ENCODE assay signal across 8 mouse cellular contexts in the genomic region with DNA sequence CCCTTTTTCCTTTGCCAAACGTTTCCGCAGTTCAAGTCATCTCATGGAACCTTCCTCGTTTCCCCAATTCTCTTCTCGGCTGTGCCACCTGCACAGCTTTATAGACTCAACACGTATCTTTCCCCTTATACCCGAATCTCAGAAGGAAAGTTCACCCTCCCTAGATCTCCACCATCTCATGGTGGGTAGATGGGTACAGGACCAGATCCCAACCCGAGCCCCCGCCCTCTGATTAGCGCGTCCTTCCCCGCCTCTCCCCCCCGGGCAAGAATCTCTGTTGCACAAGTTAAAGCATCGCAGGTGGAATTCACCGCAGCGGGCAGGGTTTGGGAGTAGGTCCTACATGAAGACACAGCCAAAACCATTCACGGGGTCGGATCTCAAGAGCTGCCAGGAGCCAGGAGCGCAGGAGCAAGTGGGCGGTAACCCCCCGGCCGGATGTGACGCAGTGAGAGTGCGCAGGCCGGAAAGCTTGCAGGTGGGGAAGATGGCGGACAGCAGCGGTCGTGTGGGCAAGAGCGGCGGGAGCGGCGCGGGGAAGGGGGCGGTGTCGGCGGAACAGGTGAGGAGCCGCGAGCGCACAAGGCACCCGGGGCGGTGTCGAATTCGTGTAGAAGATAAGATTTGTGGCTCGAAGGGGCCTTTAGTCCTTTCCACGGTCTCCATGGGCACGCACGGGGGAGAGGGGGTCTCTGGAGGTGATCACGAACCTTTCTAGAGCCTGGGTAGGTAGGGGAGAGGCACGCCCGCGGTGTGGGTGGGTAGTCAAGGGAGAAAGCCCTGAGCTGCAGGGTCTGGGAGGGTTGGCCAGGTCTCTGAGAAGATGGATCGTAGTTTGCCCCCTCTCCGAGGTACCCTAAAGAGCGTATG. TPM values are rescaled to one million over a fixed set of nuclear protein-coding genes. Genes with fewer than 3 reads are reported as not detected.
A peak's percentile ranks its signal among the peaks of the same experiment; 100 is the strongest.
DNase-seq lines count a peak whose midpoint lies in the region; ATAC-seq lines count a peak whose summit lies in the region.

A gene (minus strand): TSS at position 422 of the 870 bp plus-strand sequence.
A gene (plus strand): TSS at position 446 of the 870 bp plus-strand sequence.

- DNase-seq in R1 (ENCODE audit: low read depth, low spot score) = peak; percentile 95
- peak; percentile 92 to 95 for DNase-seq in cerebellum, postnatal 14 days
- peak; percentile 79 to 83 for DNase-seq in frontal cortex, postnatal 14 days (ENCODE audit: low spot score in 2 of 2)
- DNase-seq in layer of hippocampus, postnatal 14 days (ENCODE audit: low spot score in 2 of 2) = peak; percentile 82 to 93
- peak; percentile 93 for DNase-seq in lung, postnatal 14 days
- DNase-seq in ovary, postnatal 36 days (ENCODE audit: low spot score) = peak; percentile 89
- DNase-seq in thymus, postnatal 14 days = peak; percentile 93

- peak within 1 kb of the TSS; percentile 56; the same call in 1 of the 2 replicates for H3K27ac ChIP-seq in hindbrain, embryonic 12.5 days

- H3K4me2 ChIP-seq in hindbrain, embryonic 12.5 days (replicated peaks) = peak within 1 kb of the TSS; percentile 89

- H3K36me3 ChIP-seq in hindbrain, embryonic 12.5 days = peaks cover 33% of the 10 kb centered on the region

- peaks cover 20% of the 10 kb centered on the region for H3K4me1 ChIP-seq in hindbrain, embryonic 12.5 days

- H3K27me3 ChIP-seq in hindbrain, embryonic 12.5 days = no peaks in the 10 kb centered on the region

- peak within 1 kb of the TSS; percentile 83 for H3K9ac ChIP-seq in hindbrain, embryonic 12.5 days

- peak; percentile 94 for ATAC-seq in hindbrain, embryonic 12.5 days (ENCODE audit: low FRiP score)

- peaks cover 4% of the 10 kb centered on the region for H3K9me3 ChIP-seq in hindbrain, embryonic 12.5 days (replicated peaks)

- peak within 1 kb of the TSS; percentile 68 for H3K4me3 ChIP-seq in hindbrain, embryonic 12.5 days

- WGBS in hindbrain, embryonic 12.5 days = 1% methylated on average over 53 of the region's 53 CpGs

RNA-seq across cellular contexts. Expression of the first gene that starts in this region (rescaled TPM):
- polyA plus RNA-seq in hindbrain, embryonic 12.5 days (2016; fragmentation: Nextera tagmentation; extraction: Ambion mirVana) = 47.4 and 48.1 TPM in 2 replicates
- total RNA-seq in layer of hippocampus, postnatal 14 days (2021) = 10 to 100 TPM; 40.5 to 41.4 TPM

RNA-seq across cellular contexts. Expression of the second gene that starts in this region (rescaled TPM):
- polyA plus RNA-seq in hindbrain, embryonic 12.5 days (2016; fragmentation: Nextera tagmentation; extraction: Ambion mirVana) = 134 and 149 TPM in 2 replicates
- 100 to 1,000 TPM; 123 to 135 TPM for total RNA-seq in layer of hippocampus, postnatal 14 days (2021)

Comparison
In these comparisons a context has a peak if more than half of its experiments do, and no peak if none do; other contexts are left out.
1. Peak in every context shown above with its lines: DNase-seq, ATAC-seq, H3K4me3 ChIP-seq and H3K27ac ChIP-seq.